Mouse (Mus musculus) CH12.LX (cell line): Measurements from ENCODE around the gene Dbil5. TPM values are rescaled to one million over a fixed set of nuclear protein-coding genes. Genes with fewer than 3 reads are reported as not detected.
A peak's percentile ranks its signal among the peaks of the same experiment; 100 is the strongest.

Experiments
- DNase-seq: peaks from one replicate; pipeline ENCODE4 v3.0.0-alpha.2; 2013; ENCODE audit errors: extremely low read depth
- H3K27ac ChIP-seq: 2 replicates; pipeline ENCODE4 v1.5.1; 2012; ENCODE audit warnings: low read depth, mild to moderate bottlenecking, control low read depth, moderate library complexity; ENCODE audit not compliant: insufficient read depth
- H3K27me3 ChIP-seq: replicated peaks from 2 replicates; pipeline ENCODE3; 2012; ENCODE audit warnings: inconsistent platforms
- H3K36me3 ChIP-seq, 2 experiments: replicated peaks in 1 of 2; 2 replicates each; pipeline versions ENCODE3 to v1.6.1; 2012; ENCODE audit warnings: inconsistent platforms in 1 of 2, low read length in 1 of 2, mild to moderate bottlenecking in 1 of 2, mixed read lengths in 1 of 2, moderate library complexity in 1 of 2; ENCODE audit not compliant: control insufficient read depth in 1 of 2, insufficient read depth in 1 of 2
- H3K4me1 ChIP-seq, 2 experiments: 2 replicates each; pipeline ENCODE4 v1.6.1; 2012; ENCODE audit warnings: inconsistent platforms in 1 of 2, moderate library complexity in 1 of 2; ENCODE audit not compliant: insufficient read depth in 2 of 2, control insufficient read depth in 1 of 2
- H3K4me2 ChIP-seq: 2 replicates; pipeline ENCODE4 v1.6.1; 2012; ENCODE audit warnings: low read depth, mild to moderate bottlenecking, control low read depth; ENCODE audit not compliant: poor library complexity, insufficient read depth, severe bottlenecking
- H3K4me3 ChIP-seq, 3 experiments: fragments of 150-350 bp in 1 of 3; sonication (generic) in 1 of 3; replicated peaks in 1 of 3; 2 replicates each; pipeline versions ENCODE3 to v1.5.1; 2011 to 2012; ENCODE audit warnings: low read depth in 2 of 3, low read length in 2 of 3, mild to moderate bottlenecking in 2 of 3, moderate library complexity in 2 of 3, control low read depth in 1 of 3, improper control_type of control experiment in 1 of 3, inconsistent platforms in 1 of 3, mixed read lengths in 1 of 3; ENCODE audit not compliant: poor library complexity in 1 of 3
- H3K79me2 ChIP-seq: replicated peaks from 2 replicates; pipeline ENCODE4 v1.6.1; 2012; ENCODE audit warnings: mild to moderate bottlenecking, moderate library complexity; ENCODE audit not compliant: control insufficient read depth, poor library complexity, insufficient read depth, severe bottlenecking; ENCODE audit errors: extremely low read depth
- H3K9ac ChIP-seq: 2 replicates; pipeline ENCODE4 v1.6.1; 2012; ENCODE audit warnings: low read depth, mild to moderate bottlenecking, control low read depth, moderate library complexity; ENCODE audit not compliant: insufficient read depth
- H3K9me3 ChIP-seq: replicated peaks from 2 replicates; pipeline ENCODE3; 2012; ENCODE audit warnings: low read length, inconsistent platforms, mixed read lengths
- BHLHE40 ChIP-seq: IDR thresholded peaks from 2 replicates; pipeline ENCODE4 v1.6.1; 2011; ENCODE audit warnings: mild to moderate bottlenecking, low read depth, low read length, improper control_type of control experiment
- CHD1 ChIP-seq: IDR thresholded peaks from 2 replicates; pipeline ENCODE4 v1.6.1; 2012; ENCODE audit warnings: low read depth, low read length, improper control_type of control experiment, inconsistent platforms
- EP300 ChIP-seq: IDR thresholded peaks from 2 replicates; pipeline ENCODE4 v1.6.1; 2011; ENCODE audit warnings: low read length, improper control_type of control experiment
- GABPA ChIP-seq: IDR thresholded peaks from 2 replicates; pipeline ENCODE4 v1.6.1; 2012; ENCODE audit warnings: low read depth, low read length, improper control_type of control experiment, inconsistent platforms; ENCODE audit not compliant: insufficient replicate concordance
- HCFC1 ChIP-seq: IDR thresholded peaks from 2 replicates; pipeline ENCODE4 v1.6.1; 2012; ENCODE audit warnings: low read depth, mild to moderate bottlenecking, inconsistent platforms, low read length, improper control_type of control experiment
- JUN ChIP-seq: IDR thresholded peaks from 2 replicates; pipeline ENCODE4 v1.6.1; 2011; ENCODE audit warnings: low read depth, mild to moderate bottlenecking, low read length, improper control_type of control experiment, moderate library complexity; ENCODE audit not compliant: insufficient read depth
- JUND ChIP-seq: conservative IDR thresholded peaks from 2 replicates; pipeline ENCODE4 v1.6.1; 2011; ENCODE audit warnings: low read depth, low read length, improper control_type of control experiment
- KAT2A ChIP-seq: IDR thresholded peaks from 2 replicates; pipeline ENCODE4 v1.6.1; 2012; ENCODE audit warnings: low read length, improper control_type of control experiment, inconsistent platforms; ENCODE audit not compliant: insufficient replicate concordance
- MAFK ChIP-seq: IDR thresholded peaks from 2 replicates; pipeline ENCODE4 v1.6.1; 2011; ENCODE audit warnings: low read length, improper control_type of control experiment; ENCODE audit not compliant: insufficient replicate concordance
- MAX ChIP-seq: IDR thresholded peaks from 2 replicates; pipeline ENCODE4 v1.6.1; 2011; ENCODE audit warnings: low read length, improper control_type of control experiment
- MAZ ChIP-seq: IDR thresholded peaks from 2 replicates; pipeline ENCODE4 v1.6.1; 2012; ENCODE audit warnings: low read depth, mild to moderate bottlenecking, inconsistent platforms, low read length, improper control_type of control experiment, moderate library complexity
- MEF2A ChIP-seq: IDR thresholded peaks from 2 replicates; pipeline ENCODE4 v1.6.1; 2014; ENCODE audit warnings: low read depth, mild to moderate bottlenecking, inconsistent platforms, low read length, improper control_type of control experiment, borderline replicate concordance
- POLR2A ChIP-seq: IDR thresholded peaks from 2 replicates; pipeline ENCODE4 v1.6.1; 2011; ENCODE audit warnings: low read depth, mild to moderate bottlenecking, improper control_type of control experiment, low read length
- RAD21 ChIP-seq: IDR thresholded peaks from 2 replicates; pipeline ENCODE4 v1.6.1; 2011; ENCODE audit warnings: low read depth, mild to moderate bottlenecking, low read length, improper control_type of control experiment, moderate library complexity
- SIN3A ChIP-seq: IDR thresholded peaks from 2 replicates; pipeline ENCODE4 v1.6.1; 2012; ENCODE audit warnings: low read length, improper control_type of control experiment, inconsistent platforms
- SMC3 ChIP-seq: IDR thresholded peaks from 2 replicates; pipeline ENCODE4 v1.6.1; 2011; ENCODE audit warnings: low read depth, low read length, improper control_type of control experiment
- TBP ChIP-seq: conservative IDR thresholded peaks from 2 replicates; pipeline ENCODE4 v1.6.1; 2011; ENCODE audit warnings: low read depth, low read length, improper control_type of control experiment
- TCF12 ChIP-seq: IDR thresholded peaks from 2 replicates; pipeline ENCODE4 v1.6.1; 2014; ENCODE audit warnings: low read depth, mild to moderate bottlenecking, inconsistent platforms, low read length, improper control_type of control experiment
- USF1 ChIP-seq: IDR thresholded peaks from 2 replicates; pipeline ENCODE4 v1.6.1; 2014; ENCODE audit warnings: low read depth, mild to moderate bottlenecking, inconsistent platforms, low read length, improper control_type of control experiment
- ZKSCAN1 ChIP-seq: IDR thresholded peaks from 2 replicates; pipeline ENCODE4 v1.6.1; 2012; ENCODE audit warnings: low read depth, inconsistent platforms, low read length, improper control_type of control experiment, borderline replicate concordance
- ZMIZ1 ChIP-seq: IDR thresholded peaks from 2 replicates; pipeline ENCODE4 v1.6.1; 2012; ENCODE audit warnings: low read depth, mild to moderate bottlenecking, inconsistent platforms, low read length, improper control_type of control experiment
- ZNF384 ChIP-seq: IDR thresholded peaks from 2 replicates; pipeline ENCODE4 v1.6.1; 2012; ENCODE audit warnings: low read depth, low read length, improper control_type of control experiment, inconsistent platforms
- dilution Hi-C: fragments of 300-500 bp; cut with MboI; formaldehyde crosslinking; loops from 2 replicates; pipeline ENCODE4 v1.14.3; 2020; ENCODE audit warnings: low sequenced_read_pairs; ENCODE audit not compliant: extremely low pct_unique_long_range_greater_than_20kb, extremely low pct_ligation_motif_present
- in situ Hi-C: fragments of 300-500 bp; cut with MboI; formaldehyde crosslinking; loops from 3 replicates; pipeline ENCODE4 v1.14.3; 2019; ENCODE audit warnings: low sequenced_read_pairs, low pct_ligation_motif_present, low pct_unique_long_range_greater_than_20kb, mixed read lengths
- polyA plus RNA-seq: library from polyadenylated mRNA; unstranded; fragments of >175 nt; gene quantifications from 2 replicates; pipeline ENCODE4 v1.2.1, GENCODE M21; 2012; ENCODE audit warnings: low read depth; ENCODE audit not compliant: insufficient read length
- total RNA-seq, 2 experiments: library from RNA; depleted of rRNA; stranded (reverse); fragments of 300-350 nt in 1 of 2; fragments of >200 nt in 1 of 2; gene quantifications; 2 replicates each; pipeline ENCODE4 v1.2.3; 2012 to 2014

The Dbil5 gene
- total and polyA plus RNA-seq, 3 experiments = 1.4 to 1.6 TPM; not detected in 1

DNA sequence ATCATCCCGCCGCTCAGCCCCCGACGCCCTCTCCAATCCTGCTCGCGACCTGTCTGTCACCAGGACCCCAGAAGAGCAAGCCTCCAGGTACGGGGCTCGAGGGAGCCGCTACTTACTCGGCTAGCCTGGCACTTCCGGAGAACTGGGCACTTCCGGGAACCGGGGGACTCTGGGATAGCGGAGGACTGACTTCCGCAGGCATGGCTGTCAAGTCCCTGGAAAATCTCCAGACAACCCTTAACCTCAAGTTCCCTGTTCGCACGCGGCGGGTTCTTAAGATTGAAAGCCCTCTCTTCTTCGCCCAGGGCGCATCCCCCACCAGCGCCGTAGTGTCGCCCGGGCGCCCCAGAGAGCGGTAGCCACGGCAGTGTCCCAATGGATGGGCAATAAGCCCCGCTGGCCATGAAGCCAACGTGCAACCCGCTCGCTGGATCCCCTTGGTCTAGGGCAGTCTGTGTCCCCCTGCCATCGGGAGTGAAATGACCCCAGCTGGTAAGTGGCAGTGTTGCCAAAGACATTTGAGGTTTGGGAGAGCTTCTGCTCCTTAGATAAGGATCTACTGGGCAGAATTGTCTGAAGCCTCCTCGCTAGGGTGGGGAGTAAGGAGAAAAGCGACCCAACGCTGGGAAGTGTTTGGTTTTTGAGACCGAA lies 37.8 kb upstream of the Dbil5 start, which contains the start of the genes Vps53 and Fam57a (continued):
- TF ChIP-seq EP300 (no peak), TCF12 (peak; percentile 91), USF1 (no peak), CHD1 (peak; percentile 53; the same call in 1 of the 2 replicates), GABPA (peak; percentile 66; the same call in 1 of the 2 replicates), SMC3 (no peak), POLR2A (peak; percentile 98), ZMIZ1 (peak; percentile 92), SIN3A (peak; percentile 100), ZKSCAN1 (no peak)

DNA sequence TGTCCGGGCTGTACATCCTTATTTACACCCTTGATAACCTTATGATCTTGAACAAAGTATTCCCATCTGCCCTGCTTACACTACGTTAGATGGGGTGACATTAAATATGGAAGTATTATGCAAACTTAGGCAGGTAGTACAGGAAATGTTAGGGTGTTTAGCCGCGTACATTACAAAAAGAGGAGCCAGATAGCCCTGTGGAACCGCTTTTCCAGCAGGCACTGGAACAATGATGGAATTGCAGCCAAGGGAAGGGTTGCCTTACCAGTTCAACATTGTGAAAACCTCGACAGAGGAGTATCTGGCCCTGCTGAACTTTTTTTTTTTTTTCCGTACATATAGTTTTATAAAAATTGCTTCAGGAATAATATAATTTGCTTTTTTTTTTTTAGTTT lies 37.3 kb upstream of the Dbil5 start:
- no peak for TF ChIP-seq ZMIZ1
- TF ChIP-seq SIN3A = no peak
- no peak for TF ChIP-seq KAT2A
- no peak for TF ChIP-seq HCFC1
- no peak for TF ChIP-seq JUND
- 0 out of 2 replicates have a peak, but pooled peaks have one; percentile 20 for TF ChIP-seq TBP
- TF ChIP-seq ZNF384 = 0 out of 2 replicates have a peak, but pooled peaks have one; percentile 53
- no peak for TF ChIP-seq MAZ
- no peak for TF ChIP-seq MAFK
- TF ChIP-seq USF1 = no peak
- TF ChIP-seq MEF2A = no peak
- TF ChIP-seq BHLHE40 = no peak
- no peak for TF ChIP-seq JUN
- TF ChIP-seq RAD21 = no peak
- no peak for TF ChIP-seq MAX
- TF ChIP-seq, all 38 proteins: peak for 2
- dilution Hi-C loops (no loop called here), in situ Hi-C loops (no loop called here)
- Histone ChIP-seq H3K27me3 (no peaks in the 10 kb centered on the region), H3K27ac (no peak overlapping the region), H3K9ac (peak overlapping the region; percentile 44), H3K4me2 (peak overlapping the region; percentile 93), H3K79me2 (peaks cover 24% of the 10 kb centered on the region), H3K4me3 (peak overlapping the region; percentile 66 to 90 (median 86)), H3K9me3 (no peaks in the 10 kb centered on the region), H3K36me3 (peaks cover 12 to 42% of the 10 kb centered on the region in 2 experiments), H3K4me1 (peaks cover 0 to 26% of the 10 kb centered on the region in 2 experiments; a peak in 3 of 4 replicates)
- no peak for DNase-seq
